In genomic region chr13:73693333-73693732, GRCm38 (mm10) we compare ENCODE assay signal across 31 mouse cellular contexts. TPM values are rescaled to one million over a fixed set of nuclear protein-coding genes. Genes with fewer than 3 reads are reported as not detected.
DNase-seq lines count a peak whose midpoint lies in the region; ATAC-seq and TF ChIP-seq lines count a peak whose summit lies in the region.
"Had no signal": no experiment of that assay in that cellular context is flagged by ENCODE, and none has a peak within 500 bp of the region (broad histone marks: within the 10 kb centered on the region; RNA-seq: fewer than 3 reads in every experiment).

No protein-coding gene starts in this region.

- H3K4me1 ChIP-seq in small intestine, adult 2 months (ENCODE audit: control insufficient read depth, insufficient read depth, insufficient read length, low read length) = peaks cover 12% of the 10 kb centered on the region; the same call in 1 of the 2 replicates
- no peaks in the 10 kb centered on the region for H3K4me1 ChIP-seq in forebrain, embryonic 12.5 days
- 0 out of 2 replicates have a peak, but pooled peaks cover 4% of the 10 kb centered on the region for H3K4me1 ChIP-seq in heart, embryonic 10.5 days
- H3K4me1 ChIP-seq: heart, embryonic 13.5 days; hindbrain, embryonic 12.5 days; hindbrain, embryonic 15.5 days had no signal

- no peaks in the 10 kb centered on the region for H3K9me3 ChIP-seq in forebrain, embryonic 12.5 days
- H3K9me3 ChIP-seq in heart, embryonic 10.5 days = no peaks in the 10 kb centered on the region
- H3K9me3 ChIP-seq: forebrain, embryonic 10.5 days; G1E; heart, embryonic 13.5 days; hindbrain, embryonic 12.5 days; hindbrain, embryonic 15.5 days had no signal

- 0 out of 2 replicates have a peak overlapping the region, but pooled peaks have one; percentile 14 for H3K27ac ChIP-seq in small intestine, adult 2 months (ENCODE audit: insufficient read depth, low read depth, low read length)
- no peak overlapping the region for H3K27ac ChIP-seq in forebrain, embryonic 12.5 days
- no peak overlapping the region for H3K27ac ChIP-seq in heart, embryonic 10.5 days
- H3K27ac ChIP-seq: forebrain, embryonic 10.5 days; gastrocnemius, adult 2 months; heart, embryonic 13.5 days; hindbrain, embryonic 12.5 days; hindbrain, embryonic 15.5 days had no signal

- WGBS in small intestine, adult 2 months = 69% methylated on average over 2 of the region's 2 CpGs
- 74% methylated on average over 2 of the region's 2 CpGs for WGBS in forebrain, embryonic 12.5 days
- 77% methylated on average over 2 of the region's 2 CpGs for WGBS in heart, embryonic 10.5 days

- H3K4me2 ChIP-seq in forebrain, embryonic 12.5 days = no peak overlapping the region
- H3K4me2 ChIP-seq: heart, embryonic 13.5 days; hindbrain, embryonic 12.5 days; hindbrain, embryonic 15.5 days had no signal

- H3K27me3 ChIP-seq in small intestine, adult 2 months (ENCODE audit: control insufficient read depth, insufficient read depth, low read length) = no peaks in the 10 kb centered on the region
- H3K27me3 ChIP-seq in forebrain, embryonic 12.5 days = no peaks in the 10 kb centered on the region
- peaks cover 9% of the 10 kb centered on the region; the same call in 1 of the 2 replicates for H3K27me3 ChIP-seq in heart, embryonic 10.5 days (ENCODE audit: insufficient read depth, poor library complexity, severe bottlenecking)
- H3K27me3 ChIP-seq: hindbrain, embryonic 12.5 days; hindbrain, embryonic 15.5 days; Patski had no signal

- DNase-seq in thymus, postnatal 4 days = peak; percentile 17
- no peak for DNase-seq in thymus, postnatal 36 days
- DNase-seq in heart, embryonic 10.5 days (ENCODE audit: low spot score) = no peak
- DNase-seq: adrenal gland, adult 2 months; adrenal gland, postnatal 14 days; B cell, adult 2 months; cerebellum, adult 11-12 months; cerebellum, postnatal 10 days; gastrocnemius, adult 2 months; gastrocnemius, postnatal 14 days had no signal

- no peak overlapping the region for H3K9ac ChIP-seq in forebrain, embryonic 12.5 days
- H3K9ac ChIP-seq: forebrain, postnatal 0 days; heart, embryonic 13.5 days; hindbrain, embryonic 12.5 days; hindbrain, embryonic 15.5 days had no signal

- TF ChIP-seq POLR2A in small intestine, adult 2 months (IDR thresholded peaks at IDR 0.05; ENCODE audit: low read depth, low read length) = no peak

- no peak overlapping the region for H3K4me3 ChIP-seq in small intestine, adult 2 months (ENCODE audit: low read depth, low read length)
- H3K4me3 ChIP-seq in forebrain, embryonic 12.5 days (replicated peaks) = no peak overlapping the region
- no peak overlapping the region for H3K4me3 ChIP-seq in heart, embryonic 10.5 days
- H3K4me3 ChIP-seq: forebrain, embryonic 10.5 days; gastrocnemius, adult 2 months; heart, embryonic 13.5 days; hindbrain, embryonic 12.5 days; hindbrain, embryonic 15.5 days had no signal

- peak; percentile 82 for ATAC-seq in megakaryocyte, adult 5-6 weeks (ENCODE audit: poor library complexity, severe bottlenecking)
- ATAC-seq in forebrain, embryonic 12.5 days (ENCODE audit: low FRiP score) = no peak

- no peak for TF ChIP-seq CTCF in small intestine, adult 2 months (IDR thresholded peaks at IDR 0.05; ENCODE audit: extremely low read depth, insufficient read length, insufficient replicate concordance, low read depth, low read length)

- H3K36me3 ChIP-seq in small intestine, adult 2 months (ENCODE audit: control insufficient read depth, insufficient read depth, low read length) = peaks cover 61% of the 10 kb centered on the region
- H3K36me3 ChIP-seq in forebrain, embryonic 12.5 days (replicated peaks) = no peaks in the 10 kb centered on the region
- H3K36me3 ChIP-seq in heart, embryonic 10.5 days = no peaks in the 10 kb centered on the region
- H3K36me3 ChIP-seq: forebrain, embryonic 10.5 days; G1E; heart, embryonic 13.5 days; hindbrain, embryonic 12.5 days; hindbrain, embryonic 15.5 days had no signal

RNA-seq across cellular contexts. Expression of gene Slc6a19, which starts 11.3 kb away (rescaled TPM):
- 0.34 TPM in 1 of 2 replicates, not detected in the other for total RNA-seq in megakaryocyte, adult 5-6 weeks (2015)
- 0.04 TPM in 1 of 2 replicates, not detected in the other for total RNA-seq in megakaryocyte, adult 5-6 weeks (2017)
- 246 and 934 TPM in 2 replicates for polyA plus RNA-seq in small intestine, adult 2 months (2012; rRNA removed)
- 0.06 and 0.22 TPM in 2 replicates for polyA plus RNA-seq in forebrain, embryonic 12.5 days (2016; fragmentation: Nextera tagmentation; extraction: Ambion mirVana)
- polyA plus RNA-seq in heart, embryonic 10.5 days (2016; fragmentation: Nextera tagmentation; extraction: Ambion mirVana) = 0.06 TPM in 1 of 2 replicates, not detected in the other
- total RNA-seq: gastrocnemius, adult 2 months; heart, postnatal 25 days; hematopoietic stem cell, adult 5-6 weeks had no signal
- polyA plus RNA-seq: G1E; heart, embryonic 13.5 days had no signal

RNA-seq across cellular contexts. Expression of gene Slc6a18, which starts 15.5 kb away (rescaled TPM):
- total RNA-seq in megakaryocyte, adult 5-6 weeks (2015) = not detected in 2 replicates
- total RNA-seq in megakaryocyte, adult 5-6 weeks (2017) = not detected in 2 replicates
- 0.19 and 0.81 TPM in 2 replicates for polyA plus RNA-seq in small intestine, adult 2 months (2012; rRNA removed)
- not detected in 2 replicates for polyA plus RNA-seq in forebrain, embryonic 12.5 days (2016; fragmentation: Nextera tagmentation; extraction: Ambion mirVana)
- polyA plus RNA-seq in heart, embryonic 10.5 days (2016; fragmentation: Nextera tagmentation; extraction: Ambion mirVana) = not detected in 2 replicates
- total RNA-seq: adrenal gland, adult 2 months; adrenal gland, postnatal 14 days; CH12.LX; forebrain, postnatal 0 days; gastrocnemius, adult 2 months; heart, adult 18-20 months; heart, postnatal 25 days; hematopoietic stem cell, adult 5-6 weeks had no signal
- polyA plus RNA-seq: adrenal gland, adult 2 months; brain, embryonic 14.5 days; embryonic facial prominence, embryonic 11.5 days; embryonic facial prominence, embryonic 14.5 days; forebrain, embryonic 10.5 days; forebrain, embryonic 14.5 days; forebrain, postnatal 0 days; frontal cortex, adult 2 months; G1E; heart, embryonic 13.5 days; heart, embryonic 16.5 days; hindbrain, embryonic 12.5 days; hindbrain, embryonic 15.5 days; intestine, embryonic 14.5 days had no signal

RNA-seq across cellular contexts. Expression of gene Slc12a7, which starts 39.6 kb away (rescaled TPM):
- 3.6 and 8.3 TPM in 2 replicates for total RNA-seq in megakaryocyte, adult 5-6 weeks (2015)
- total RNA-seq in megakaryocyte, adult 5-6 weeks (2017) = 2.6 and 4.3 TPM in 2 replicates
- polyA plus RNA-seq in small intestine, adult 2 months (2012; rRNA removed) = 74.3 and 147 TPM in 2 replicates
- 40.6 and 48.9 TPM in 2 replicates for polyA plus RNA-seq in forebrain, embryonic 12.5 days (2016; fragmentation: Nextera tagmentation; extraction: Ambion mirVana)
- polyA plus RNA-seq in heart, embryonic 10.5 days (2016; fragmentation: Nextera tagmentation; extraction: Ambion mirVana) = 36.3 and 46.7 TPM in 2 replicates

Comparison
In these comparisons a context has a peak if more than half of its experiments do, and no peak if none do; other contexts are left out.
1. RNA of gene Slc6a19, which starts 11.3 kb away (polyA plus RNA-seq): 246 to 934 TPM in small intestine, adult 2 months; 0.06 to 0.22 TPM in forebrain, embryonic 12.5 days and 0.06 TPM in heart, embryonic 10.5 days; every median in the first group is over 100 times any median in the second.